In the genomic region with DNA sequence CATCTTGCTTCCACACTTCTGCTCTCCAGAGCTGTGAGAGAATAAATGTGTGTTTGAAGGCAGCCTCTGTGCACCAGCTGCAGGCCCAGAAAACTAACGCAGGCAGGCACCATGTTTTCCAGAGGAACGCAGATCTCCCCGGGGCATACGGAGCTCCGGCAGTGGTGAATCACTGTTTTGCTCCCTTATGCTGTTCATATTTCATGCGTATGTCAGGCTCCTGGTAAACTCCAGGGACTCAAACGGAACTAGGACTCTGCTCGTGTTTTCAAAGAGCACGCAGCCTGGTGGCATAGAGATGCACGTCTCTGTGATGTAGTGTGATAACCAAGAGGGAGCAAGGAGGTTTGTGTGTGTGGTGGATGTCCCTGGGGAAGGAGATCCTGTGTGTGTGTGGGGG, we compare ENCODE assay signal across 14 mouse cellular contexts. TPM values are rescaled to one million over a fixed set of nuclear protein-coding genes. Genes with fewer than 3 reads are reported as not detected.
DNase-seq lines count a peak whose midpoint lies in the region; ATAC-seq and TF ChIP-seq lines count a peak whose summit lies in the region.
"Had no signal": no experiment of that assay in that cellular context is flagged by ENCODE, and none has a peak within 500 bp of the region (broad histone marks: within the 10 kb centered on the region; RNA-seq: fewer than 3 reads in every experiment).

No protein-coding gene starts in this region.

- no peak overlapping the region for H3K4me2 ChIP-seq in neural tube, embryonic 14.5 days (ENCODE audit: low read depth, low read length)
- H3K4me2 ChIP-seq in intestine, postnatal 0 days (replicated peaks; ENCODE audit: low read depth): no peak overlapping the region
- H3K4me2 ChIP-seq: heart, embryonic 13.5 days; lung, embryonic 15.5 days had no signal

- no peaks in the 10 kb centered on the region for H3K27me3 ChIP-seq in neural tube, embryonic 14.5 days (ENCODE audit: control insufficient read depth, insufficient read depth, low read length)
- no peaks in the 10 kb centered on the region for H3K27me3 ChIP-seq in intestine, postnatal 0 days (replicated peaks; ENCODE audit: control insufficient read depth, insufficient read depth, low read length)
- H3K27me3 ChIP-seq: CH12.LX; heart, embryonic 13.5 days; lung, embryonic 15.5 days had no signal

- TF ChIP-seq CTCF in layer of hippocampus, adult 2 months (conservative IDR thresholded peaks at IDR 0.05): 0 out of 2 replicates have a peak, but pooled peaks have one; percentile 21
- no peak for TF ChIP-seq CTCF in intestine, postnatal 0 days (IDR thresholded peaks at IDR 0.05; ENCODE audit: low read depth)

- H3K4me3 ChIP-seq in layer of hippocampus, adult 2 months: no peak overlapping the region
- H3K4me3 ChIP-seq in neural tube, embryonic 14.5 days (ENCODE audit: low read depth, low read length): no peak overlapping the region
- no peak overlapping the region for H3K4me3 ChIP-seq in intestine, postnatal 0 days (ENCODE audit: low read depth, low read length)
- H3K4me3 ChIP-seq: heart, embryonic 13.5 days; lung, embryonic 15.5 days had no signal

- H3K4me1 ChIP-seq in neural tube, embryonic 14.5 days (ENCODE audit: control insufficient read depth, insufficient read depth, low read length): no peaks in the 10 kb centered on the region
- H3K4me1 ChIP-seq in intestine, postnatal 0 days (replicated peaks; ENCODE audit: control insufficient read depth, insufficient read depth, low read length): no peaks in the 10 kb centered on the region
- H3K4me1 ChIP-seq: heart, embryonic 13.5 days; lung, embryonic 15.5 days had no signal

- intact Hi-C loops in gastrocnemius, postnatal 14 days (cut with DNase I; ENCODE audit: low total_unique reads): no loop called here
- intact Hi-C loops in gastrocnemius, postnatal 36 days (cut with DNase I): no loop called here

- H3K27ac ChIP-seq in layer of hippocampus, adult 2 months: peak overlapping the region; percentile 82
- no peak overlapping the region for H3K27ac ChIP-seq in neural tube, embryonic 14.5 days (ENCODE audit: low read depth, low read length)
- H3K27ac ChIP-seq in intestine, postnatal 0 days (ENCODE audit: low read depth, low read length): no peak overlapping the region
- H3K27ac ChIP-seq: heart, embryonic 13.5 days; lung, embryonic 15.5 days had no signal

- no peak overlapping the region for H3K9ac ChIP-seq in neural tube, embryonic 14.5 days (replicated peaks; ENCODE audit: low read depth, low read length)
- no peak overlapping the region for H3K9ac ChIP-seq in intestine, postnatal 0 days (ENCODE audit: low read depth, low read length)
- H3K9ac ChIP-seq: heart, embryonic 13.5 days; lung, embryonic 15.5 days had no signal

- no peaks in the 10 kb centered on the region for H3K9me3 ChIP-seq in neural tube, embryonic 14.5 days (ENCODE audit: control insufficient read depth, low read length)
- H3K9me3 ChIP-seq in intestine, postnatal 0 days (ENCODE audit: control insufficient read depth): no peaks in the 10 kb centered on the region
- H3K9me3 ChIP-seq: heart, embryonic 13.5 days; lung, embryonic 15.5 days had no signal

- peak; percentile 10 for DNase-seq in gastrocnemius, postnatal 14 days
- no peak for DNase-seq in gastrocnemius, postnatal 36 days
- DNase-seq in brain, adult 2 months (ENCODE audit: low read depth, low spot score): peak; percentile 75
- DNase-seq in layer of hippocampus, adult 2 months (ENCODE audit: low spot score in 2 of 2): peak; percentile 62 to 74
- DNase-seq in thymus, adult 18-20 months: no peak
- DNase-seq in urinary bladder, postnatal 14 days (ENCODE audit: low spot score): no peak
- DNase-seq: kidney, postnatal 14 days; thymus, postnatal 14 days had no signal

- peak; percentile 57; the same call in 1 of the 2 replicates for ATAC-seq in neural tube, embryonic 14.5 days (ENCODE audit: low read depth)
- ATAC-seq in intestine, postnatal 0 days: no peak
- ATAC-seq: activated CD4-positive, CD25-positive, alpha-beta regulatory T cell, adult 4 months had no signal

- H3K36me3 ChIP-seq in neural tube, embryonic 14.5 days (ENCODE audit: control insufficient read depth, insufficient read depth, low read length): peaks cover 13% of the 10 kb centered on the region; the same call in 1 of the 2 replicates
- H3K36me3 ChIP-seq in intestine, postnatal 0 days (ENCODE audit: control insufficient read depth, insufficient read depth): peaks cover 23% of the 10 kb centered on the region

- WGBS in neural tube, embryonic 14.5 days: 50% methylated on average over 10 of the region's 10 CpGs
- 54% methylated on average over 10 of the region's 10 CpGs for WGBS in intestine, postnatal 0 days

RNA-seq across cellular contexts. Expression of a gene that starts 23.4 kb away (rescaled TPM):
- total RNA-seq in gastrocnemius, postnatal 14 days (2021): 10 to 100 TPM; 36.1 to 39.7 TPM
- 10 to 100 TPM; 47.0 to 70.4 TPM for total RNA-seq in gastrocnemius, postnatal 36 days (2021)
- total RNA-seq in layer of hippocampus, adult 2 months (2021): 100 to 1,000 TPM; 337 to 340 TPM
- polyA plus RNA-seq in neural tube, embryonic 14.5 days (2014; fragmentation: Nextera tagmentation; extraction: Ambion mirVana): 97.1 and 112 TPM in 2 replicates
- 9.0 and 10.0 TPM in 2 replicates for polyA plus RNA-seq in intestine, postnatal 0 days (2015; fragmentation: Nextera tagmentation; extraction: Ambion mirVana)

Comparison
In these comparisons a context has a peak if more than half of its experiments do, and no peak if none do; other contexts are left out.
1. DNase-seq: peak in gastrocnemius, postnatal 14 days (single experiment), brain, adult 2 months (single experiment) and layer of hippocampus, adult 2 months (2 of 2); none in gastrocnemius, postnatal 36 days (0 of 2), thymus, adult 18-20 months (0 of 2) and urinary bladder, postnatal 14 days (single experiment).
2. RNA of a gene that starts 23.4 kb away (total RNA-seq): 337 to 340 TPM in layer of hippocampus, adult 2 months; 47.0 to 70.4 TPM in gastrocnemius, postnatal 36 days and 36.1 to 39.7 TPM in gastrocnemius, postnatal 14 days; every median in the first group is over 4 times any median in the second.